Mouse (Mus musculus): ENCODE data around the gene Tenm4. TPM values are rescaled to one million over a fixed set of nuclear protein-coding genes. Genes with fewer than 3 reads are reported as not detected.

The Tenm4 gene
- polyA plus RNA-seq, 2 experiments = 0.11 to 0.28 TPM

DNA sequence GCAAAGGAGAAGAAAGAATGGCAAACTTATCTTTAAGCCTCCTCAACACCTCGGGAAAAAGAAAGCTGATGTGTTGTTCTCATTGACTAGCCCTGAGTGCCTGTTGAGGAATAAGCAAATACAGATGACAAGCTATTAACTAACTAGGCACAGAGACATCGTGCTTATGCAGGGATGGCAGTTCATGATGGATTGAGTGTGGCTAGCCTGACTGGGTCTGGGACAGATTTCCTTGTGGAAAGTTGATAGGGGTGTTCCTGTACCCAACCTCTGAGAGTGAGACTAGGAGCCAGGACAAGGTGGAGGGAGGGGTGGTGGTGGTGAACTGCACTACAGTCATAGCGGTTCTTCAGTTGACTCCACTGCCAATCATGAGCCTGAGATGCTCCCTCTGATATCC lies 192.3 kb downstream of the Tenm4 start:
- WGBS (ENCODE audit: insufficient replicate concordance) = 38% methylated on average over 3 of the region's 3 CpGs
- TF ChIP-seq CTCF (IDR thresholded peaks at IDR 0.05; ENCODE audit: low read depth) (no peak), EP300 (IDR thresholded peaks at IDR 0.05; ENCODE audit: low read depth) (no peak)
- H3K4me2 ChIP-seq (ENCODE audit: low read depth) = no peak overlapping the region
- ATAC-seq (ENCODE audit: insufficient read depth) (no peak), DNase-seq (ENCODE audit: low read depth in 3 of 3, low spot score in 3 of 3) (no peak)
- no peak overlapping the region for H3K27ac ChIP-seq
- H3K9ac ChIP-seq (replicated peaks) = no peak overlapping the region
- no peak overlapping the region for H3K4me3 ChIP-seq (ENCODE audit: insufficient read depth in 1 of 2, low read depth in 2 of 2, low read length in 2 of 2)
- no peaks in the 10 kb centered on the region for H3K9me3 ChIP-seq (ENCODE audit: control insufficient read depth, low read length)
- no peaks in the 10 kb centered on the region for H3K4me1 ChIP-seq (replicated peaks; ENCODE audit: control insufficient read depth in 2 of 2, insufficient read depth in 2 of 2, low read length in 1 of 2)
- H3K36me3 ChIP-seq (replicated peaks; ENCODE audit: control insufficient read depth, insufficient read depth, low read depth) = no peaks in the 10 kb centered on the region
- no peaks in the 10 kb centered on the region for H3K27me3 ChIP-seq (ENCODE audit: control insufficient read depth, insufficient read depth, low read length)

DNA sequence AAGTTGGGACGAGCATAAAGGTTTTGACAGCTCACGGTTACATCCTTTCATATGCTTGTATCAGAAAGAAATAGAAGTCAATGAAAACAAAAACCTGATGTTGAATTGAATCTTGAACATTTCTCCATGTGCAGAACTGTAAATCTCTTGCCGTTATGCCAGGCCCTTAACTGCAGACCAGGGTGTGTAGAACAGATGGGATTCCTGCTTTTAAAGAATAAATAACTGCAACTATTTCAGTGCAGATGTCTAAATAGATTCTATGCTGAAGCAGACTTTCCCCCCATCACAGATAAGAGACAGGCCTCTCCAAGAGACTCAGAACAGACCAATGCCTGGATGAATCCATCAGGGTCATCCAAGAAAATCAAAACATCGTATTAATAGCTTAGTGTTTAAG lies 198.9 kb downstream of the Tenm4 start:
- no peak overlapping the region for H3K4me2 ChIP-seq (ENCODE audit: low read depth)
- TF ChIP-seq EP300 (IDR thresholded peaks at IDR 0.05; ENCODE audit: low read depth) (no peak), CTCF (IDR thresholded peaks at IDR 0.05; ENCODE audit: low read depth) (no peak)
- 71% methylated on average over 4 of the region's 4 CpGs for WGBS (ENCODE audit: insufficient replicate concordance)
- no peak overlapping the region for H3K27ac ChIP-seq
- DNase-seq (ENCODE audit: low read depth in 3 of 3, low spot score in 3 of 3) (no peak), ATAC-seq (ENCODE audit: insufficient read depth) (no peak)
- no peaks in the 10 kb centered on the region for H3K36me3 ChIP-seq (replicated peaks; ENCODE audit: control insufficient read depth, insufficient read depth, low read depth)
- H3K9ac ChIP-seq (replicated peaks) = no peak overlapping the region
- H3K27me3 ChIP-seq (ENCODE audit: control insufficient read depth, insufficient read depth, low read length) = no peaks in the 10 kb centered on the region
- H3K4me1 ChIP-seq (replicated peaks; ENCODE audit: control insufficient read depth in 2 of 2, insufficient read depth in 2 of 2, low read length in 1 of 2) = no peaks in the 10 kb centered on the region
- H3K4me3 ChIP-seq (ENCODE audit: insufficient read depth in 1 of 2, low read depth in 2 of 2, low read length in 2 of 2) = no peak overlapping the region
- no peaks in the 10 kb centered on the region for H3K9me3 ChIP-seq (ENCODE audit: control insufficient read depth, low read length)

DNA sequence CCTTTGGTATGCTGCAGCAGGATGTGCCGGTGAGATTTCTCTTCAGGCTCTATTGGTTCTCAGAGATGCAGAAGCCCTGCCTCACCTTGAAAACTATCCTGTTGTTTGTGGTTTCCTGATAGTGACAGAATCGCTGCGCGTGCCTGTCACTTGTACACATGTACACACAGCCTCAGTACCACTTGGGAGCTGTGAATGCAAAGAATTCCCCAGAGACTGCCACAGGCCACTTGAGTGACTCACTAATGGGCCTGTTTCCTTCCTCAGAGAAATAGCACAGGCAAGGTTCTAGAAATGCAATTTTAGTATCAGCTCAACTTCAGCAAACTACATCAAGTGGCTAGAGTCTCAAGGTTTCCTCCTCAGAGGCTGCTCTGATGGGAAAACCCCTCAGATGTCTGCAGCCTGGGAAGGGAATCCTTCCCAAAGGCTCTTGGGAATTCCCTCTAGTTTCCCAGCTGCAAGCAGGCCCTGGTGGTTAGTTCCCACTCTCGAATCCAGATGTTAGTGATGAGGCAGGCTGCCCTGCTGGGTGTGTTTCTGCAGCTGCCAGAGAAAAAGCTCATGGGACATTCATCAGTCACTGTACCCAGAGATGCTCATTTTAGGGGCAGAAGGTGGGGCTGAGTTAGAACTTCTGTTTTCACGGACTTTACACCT lies 203.1 kb downstream of the Tenm4 start:
- Histone ChIP-seq H3K4me1 (replicated peaks; ENCODE audit: control insufficient read depth in 2 of 2, insufficient read depth in 2 of 2, low read length in 1 of 2) (no peaks in the 10 kb centered on the region), H3K9me3 (ENCODE audit: control insufficient read depth, low read length) (no peaks in the 10 kb centered on the region), H3K4me3 (ENCODE audit: insufficient read depth in 1 of 2, low read depth in 2 of 2, low read length in 2 of 2) (no peak overlapping the region), H3K9ac (replicated peaks) (no peak overlapping the region), H3K27me3 (ENCODE audit: control insufficient read depth, insufficient read depth, low read length) (no peaks in the 10 kb centered on the region), H3K27ac (no peak overlapping the region), H3K36me3 (replicated peaks; ENCODE audit: control insufficient read depth, insufficient read depth, low read depth) (no peaks in the 10 kb centered on the region), H3K4me2 (ENCODE audit: low read depth) (no peak overlapping the region)
- DNase-seq (ENCODE audit: low read depth in 3 of 3, low spot score in 3 of 3) (no peak), ATAC-seq (ENCODE audit: insufficient read depth) (no peak)
- TF ChIP-seq EP300 (IDR thresholded peaks at IDR 0.05; ENCODE audit: low read depth) = no peak
- TF ChIP-seq CTCF (IDR thresholded peaks at IDR 0.05; ENCODE audit: low read depth) = no peak
- WGBS (ENCODE audit: insufficient replicate concordance) = 39% methylated on average over 6 of the region's 6 CpGs

DNA sequence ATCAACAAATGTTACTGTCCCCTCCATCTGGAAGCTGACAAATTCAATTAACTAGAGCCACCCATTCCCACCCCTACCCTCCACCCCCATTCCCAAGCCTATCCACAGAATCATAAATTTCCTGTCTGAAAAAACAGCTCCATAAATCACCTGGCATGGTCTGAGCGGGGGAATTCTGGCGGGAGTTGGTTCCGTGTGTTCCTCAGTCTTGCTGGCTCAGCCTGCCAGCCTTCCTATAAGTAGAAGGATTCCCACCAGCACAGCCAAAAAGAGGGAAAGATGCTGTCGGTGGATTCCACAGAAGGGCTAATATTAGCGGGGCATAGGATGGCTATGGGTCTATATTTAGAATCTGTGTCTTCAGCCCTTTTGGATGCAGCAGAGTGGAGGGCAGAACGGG lies 204.5 kb downstream of the Tenm4 start:
- H3K27ac ChIP-seq = no peak overlapping the region
- no peak overlapping the region for H3K4me3 ChIP-seq (ENCODE audit: insufficient read depth in 1 of 2, low read depth in 2 of 2, low read length in 2 of 2)
- H3K27me3 ChIP-seq (ENCODE audit: control insufficient read depth, insufficient read depth, low read length) = no peaks in the 10 kb centered on the region
- WGBS (ENCODE audit: insufficient replicate concordance) = 59% methylated on average over 6 of the region's 6 CpGs
- ATAC-seq (ENCODE audit: insufficient read depth) (no peak), DNase-seq (ENCODE audit: low read depth in 3 of 3, low spot score in 3 of 3) (no peak)
- no peaks in the 10 kb centered on the region for H3K36me3 ChIP-seq (replicated peaks; ENCODE audit: control insufficient read depth, insufficient read depth, low read depth)
- H3K9me3 ChIP-seq (ENCODE audit: control insufficient read depth, low read length) = no peaks in the 10 kb centered on the region
- H3K4me1 ChIP-seq (replicated peaks; ENCODE audit: control insufficient read depth in 2 of 2, insufficient read depth in 2 of 2, low read length in 1 of 2) = no peaks in the 10 kb centered on the region
- no peak for TF ChIP-seq EP300 (IDR thresholded peaks at IDR 0.05; ENCODE audit: low read depth)
- no peak for TF ChIP-seq CTCF (IDR thresholded peaks at IDR 0.05; ENCODE audit: low read depth)
- H3K4me2 ChIP-seq (ENCODE audit: low read depth) = no peak overlapping the region
- H3K9ac ChIP-seq (replicated peaks) = no peak overlapping the region

DNA sequence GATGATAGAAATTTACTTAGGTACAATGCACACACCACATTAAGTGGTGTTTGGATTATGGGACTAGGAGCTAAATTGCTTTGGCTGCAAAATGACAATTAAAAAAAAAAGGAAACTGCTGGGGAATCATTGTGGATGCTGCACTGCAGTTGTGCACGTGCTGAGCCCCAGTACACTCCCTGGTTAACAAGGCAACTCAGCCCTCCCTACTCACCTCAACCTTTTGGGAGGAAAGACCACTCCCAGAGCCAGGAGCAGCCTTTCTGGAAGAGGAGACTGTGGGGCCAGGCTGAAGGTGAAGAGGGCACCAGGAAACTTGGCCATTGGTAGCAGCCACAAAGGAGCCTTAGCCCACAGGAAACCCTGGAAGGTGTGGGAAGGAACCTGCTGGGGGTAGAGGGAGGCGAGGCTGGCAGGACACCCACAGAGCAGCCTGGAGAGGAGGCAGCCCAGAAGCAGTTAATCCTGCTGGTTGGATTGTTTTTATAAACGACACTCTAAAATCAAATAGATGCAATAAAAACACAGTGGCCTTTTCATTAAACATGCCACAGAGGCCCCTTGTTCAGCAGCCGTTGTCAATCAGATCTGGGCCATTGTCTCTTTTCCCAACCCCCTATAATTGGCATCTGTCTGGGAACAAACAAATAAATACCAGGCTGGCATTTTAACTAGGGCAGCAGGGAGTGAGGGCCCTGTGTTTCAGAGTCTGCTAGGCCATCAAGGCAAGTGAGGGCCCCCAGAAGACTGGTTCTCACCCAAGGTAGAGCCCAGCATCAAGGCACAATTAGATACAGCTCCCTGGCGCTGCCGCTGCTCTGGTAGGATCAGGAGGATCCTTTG lies 212.9 kb downstream of the Tenm4 start:
- TF ChIP-seq CTCF (IDR thresholded peaks at IDR 0.05; ENCODE audit: low read depth) (no peak), EP300 (IDR thresholded peaks at IDR 0.05; ENCODE audit: low read depth) (no peak)
- Histone ChIP-seq H3K4me2 (ENCODE audit: low read depth) (no peak overlapping the region), H3K9me3 (ENCODE audit: control insufficient read depth, low read length) (no peaks in the 10 kb centered on the region), H3K27ac (no peak overlapping the region), H3K27me3 (ENCODE audit: control insufficient read depth, insufficient read depth, low read length) (no peaks in the 10 kb centered on the region), H3K4me1 (replicated peaks; ENCODE audit: control insufficient read depth in 2 of 2, insufficient read depth in 2 of 2, low read length in 1 of 2) (no peaks in the 10 kb centered on the region), H3K9ac (replicated peaks) (no peak overlapping the region), H3K36me3 (replicated peaks; ENCODE audit: control insufficient read depth, insufficient read depth, low read depth) (no peaks in the 10 kb centered on the region), H3K4me3 (ENCODE audit: insufficient read depth in 1 of 2, low read depth in 2 of 2, low read length in 2 of 2) (no peak overlapping the region)
- ATAC-seq (ENCODE audit: insufficient read depth) (no peak), DNase-seq (ENCODE audit: low read depth in 3 of 3, low spot score in 3 of 3) (no peak)
- 36% methylated on average over 6 of the region's 6 CpGs for WGBS (ENCODE audit: insufficient replicate concordance)

Data from liver, embryonic 14.5 days (tissue).